Mouse (Mus musculus) urinary bladder, adult 18-20 months (tissue): ENCODE results near the gene Mfap1b.
"Not testable (repeated sequence)": the region's sequence is repeated elsewhere in the genome, so short reads cannot be mapped to it uniquely, and the experiment has no call there.

Experiments
- DNase-seq, 2 experiments: peaks; one replicate each; pipeline ENCODE4 v3.0.0; 2022; ENCODE audit warnings: low spot score in 2 of 2, mixed read lengths in 2 of 2

Gene Mfap1b

GRCm38 (mm10) chr2:121473301-121474179 is at the start of gene Mfap1b:
Gene Mfap1b (minus strand): TSS chr2:121474067.
- DNase-seq = peak; percentile 55 to 74

GRCm38 (mm10) chr2:121522830-121523229 is 49.0 kb upstream of the Mfap1b start:
- DNase-seq = not testable (repeated sequence)

GRCm38 (mm10) chr2:121522006-121522405 is 48.1 kb upstream of the Mfap1b start:
- no peak for DNase-seq

- DNase-seq = not testable (repeated sequence)
These were observed 44.8 kb upstream of the Mfap1b start for GRCm38 (mm10) chr2:121518711-121519110.

- DNase-seq = no peak
These were observed 44.2 kb upstream of the Mfap1b start for GRCm38 (mm10) chr2:121518106-121518505.

- DNase-seq = no peak
These were observed 40.3 kb upstream of the Mfap1b start for GRCm38 (mm10) chr2:121514211-121514610.

GRCm38 (mm10) chr2:121512991-121513765 is 39.3 kb upstream of the Mfap1b start:
- not testable (repeated sequence) for DNase-seq

- DNase-seq = no peak
These were observed 37.5 kb upstream of the Mfap1b start for GRCm38 (mm10) chr2:121511401-121511800.

GRCm38 (mm10) chr2:121509584-121509983 is 35.7 kb upstream of the Mfap1b start:
- peak; percentile 63 to 69 for DNase-seq

GRCm38 (mm10) chr2:121507951-121508330 is 34.1 kb upstream of the Mfap1b start:
- DNase-seq = no peak

- no peak for DNase-seq
These were observed 33.5 kb upstream of the Mfap1b start for GRCm38 (mm10) chr2:121507173-121507950.

GRCm38 (mm10) chr2:121505942-121506882 is 32.3 kb upstream of the Mfap1b start, which contains the start of the genes Mfap1a and Wdr76:
Gene Mfap1a (minus strand): TSS chr2:121506665.
Gene Wdr76 (plus strand): TSS chr2:121506723.
- DNase-seq = peak; percentile 73 to 78

- DNase-seq = not testable (repeated sequence)
These were observed 27.7 kb upstream of the Mfap1b start for GRCm38 (mm10) chr2:121501550-121501949.

GRCm38 (mm10) chr2:121484403-121484802 is 10.5 kb upstream of the Mfap1b start:
- not testable (repeated sequence) for DNase-seq

- no peak for DNase-seq
These were observed 9.7 kb upstream of the Mfap1b start for GRCm38 (mm10) chr2:121483576-121483975.

- DNase-seq = not testable (repeated sequence)
These were observed 7.0 kb upstream of the Mfap1b start for GRCm38 (mm10) chr2:121480916-121481315.

- no peak for DNase-seq
These were observed 6.6 kb upstream of the Mfap1b start for GRCm38 (mm10) chr2:121480498-121480897.

- no peak for DNase-seq
These were observed 3.8 kb upstream of the Mfap1b start for GRCm38 (mm10) chr2:121477491-121478266.

GRCm38 (mm10) chr2:121475306-121475705 is 1.4 kb upstream of the Mfap1b start:
- DNase-seq = not testable (repeated sequence)

GRCm38 (mm10) chr2:121474180-121474535 is 291 bp upstream of the Mfap1b start:
- DNase-seq = no peak
